Mouse (Mus musculus): ENCODE results near the gene Sh3gl3. TPM values are rescaled to one million over a fixed set of nuclear protein-coding genes. Genes with fewer than 3 reads are reported as not detected.
A peak's percentile ranks its signal among the peaks of the same experiment; 100 is the strongest.

Sh3gl3 gene
- polyA plus RNA-seq, 1 experiment from 2014 or later, result 4.0 TPM

DNA sequence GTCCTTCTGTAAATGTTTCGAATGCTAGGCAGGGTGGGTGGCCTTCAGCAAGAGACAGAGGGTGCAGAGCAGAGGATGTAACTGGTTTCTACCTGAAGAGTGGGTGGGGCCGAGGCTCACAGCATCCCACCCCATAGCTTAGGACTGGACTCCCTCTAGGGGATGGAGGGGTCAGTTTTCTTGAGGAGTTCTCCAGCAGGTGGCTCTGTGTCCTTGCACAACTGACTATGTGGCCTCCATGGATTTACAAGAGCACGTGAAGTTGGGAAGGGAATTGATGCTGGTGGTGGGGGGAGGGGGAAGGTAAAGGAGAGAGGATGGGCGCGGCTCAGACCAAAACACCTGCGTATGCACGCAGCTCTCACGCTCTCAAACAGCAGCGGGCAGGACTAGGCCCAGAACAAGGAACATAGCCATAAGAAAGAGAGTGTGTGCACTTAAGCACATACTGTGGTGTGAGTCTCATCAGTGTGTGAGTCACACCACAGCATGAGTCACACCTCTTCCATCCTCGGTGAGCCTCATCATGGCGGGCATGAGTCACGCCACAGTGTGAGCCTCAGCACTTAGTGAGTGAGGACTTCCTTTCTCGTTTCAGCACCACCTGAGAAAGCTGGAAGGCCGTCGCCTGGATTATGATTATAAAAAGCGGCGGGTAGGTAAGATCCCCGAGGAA lies 102.0 kb downstream of the Sh3gl3 start:
- Histone ChIP-seq H3K9ac (ENCODE audit: low read length) (no peak overlapping the region), H3K4me2 (replicated peaks; ENCODE audit: low read depth) (no peak overlapping the region), H3K36me3 (ENCODE audit: control insufficient read depth, insufficient read depth, low read length) (no peaks in the 10 kb centered on the region), H3K4me3 (ENCODE audit: low read depth, low read length) (no peak overlapping the region), H3K4me1 (replicated peaks; ENCODE audit: control insufficient read depth, insufficient read depth) (no peaks in the 10 kb centered on the region), H3K27ac (replicated peaks) (no peak overlapping the region), H3K27me3 (ENCODE audit: control insufficient read depth, insufficient read depth, low read length) (no peaks in the 10 kb centered on the region), H3K9me3 (ENCODE audit: control insufficient read depth, low read length) (no peaks in the 10 kb centered on the region)
- DNase-seq (ENCODE audit: low spot score) (peak; percentile 38), ATAC-seq (ENCODE audit: low FRiP score, low TSS enrichment) (peak; percentile 87)
- 60% methylated on average over 18 of the region's 18 CpGs for WGBS
- TF ChIP-seq CTCF (IDR thresholded peaks at IDR 0.05; ENCODE audit: low read depth) (peak; percentile 67), EP300 (optimal IDR thresholded peaks at IDR 0.05) (no peak)

GRCm38 (mm10) chr7:82282011-82282410 lies 108.4 kb downstream of the Sh3gl3 start:
- no peak for TF ChIP-seq CTCF (IDR thresholded peaks at IDR 0.05; ENCODE audit: low read depth)
- TF ChIP-seq EP300 (optimal IDR thresholded peaks at IDR 0.05), result no peak
- H3K9me3 ChIP-seq (ENCODE audit: control insufficient read depth, low read length), result no peaks in the 10 kb centered on the region
- ATAC-seq (ENCODE audit: low FRiP score, low TSS enrichment) (no peak), DNase-seq (ENCODE audit: low spot score) (no peak)
- WGBS, result 65% methylated on average over 8 of the region's 8 CpGs
- no peaks in the 10 kb centered on the region for H3K36me3 ChIP-seq (ENCODE audit: control insufficient read depth, insufficient read depth, low read length)
- no peak overlapping the region for H3K27ac ChIP-seq (replicated peaks)
- H3K27me3 ChIP-seq (ENCODE audit: control insufficient read depth, insufficient read depth, low read length), result no peaks in the 10 kb centered on the region
- no peak overlapping the region for H3K9ac ChIP-seq (ENCODE audit: low read length)
- no peak overlapping the region for H3K4me2 ChIP-seq (replicated peaks; ENCODE audit: low read depth)
- no peaks in the 10 kb centered on the region for H3K4me1 ChIP-seq (replicated peaks; ENCODE audit: control insufficient read depth, insufficient read depth)
- no peak overlapping the region for H3K4me3 ChIP-seq (ENCODE audit: low read depth, low read length)

DNA sequence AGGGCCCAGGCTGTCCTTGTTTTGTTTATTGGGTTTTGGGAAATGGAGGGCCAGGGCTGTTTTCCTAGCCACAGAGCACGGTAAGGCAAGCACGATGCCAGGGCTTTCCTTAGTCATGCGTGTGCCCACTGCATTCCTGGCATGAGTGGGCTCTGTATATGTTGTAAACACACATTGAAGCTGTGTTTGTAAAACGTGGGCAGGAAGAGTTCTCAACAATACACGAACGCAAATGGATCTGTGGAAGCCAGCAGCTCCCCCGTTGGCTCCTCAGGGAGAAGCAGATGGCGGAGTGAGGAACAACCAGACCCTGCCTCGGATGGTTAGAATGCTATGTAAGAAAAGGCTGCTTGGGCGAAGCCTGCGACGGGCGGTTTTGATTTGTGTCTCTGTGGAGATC lies 108.8 kb downstream of the Sh3gl3 start:
- no peaks in the 10 kb centered on the region for H3K4me1 ChIP-seq (replicated peaks; ENCODE audit: control insufficient read depth, insufficient read depth)
- no peak overlapping the region for H3K4me3 ChIP-seq (ENCODE audit: low read depth, low read length)
- 74% methylated on average over 13 of the region's 13 CpGs for WGBS
- ATAC-seq (ENCODE audit: low FRiP score, low TSS enrichment), result no peak
- H3K4me2 ChIP-seq (replicated peaks; ENCODE audit: low read depth), result no peak overlapping the region
- no peak for TF ChIP-seq CTCF (IDR thresholded peaks at IDR 0.05; ENCODE audit: low read depth)
- no peak for TF ChIP-seq EP300 (optimal IDR thresholded peaks at IDR 0.05)
- H3K9ac ChIP-seq (ENCODE audit: low read length), result no peak overlapping the region
- H3K36me3 ChIP-seq (ENCODE audit: control insufficient read depth, insufficient read depth, low read length), result no peaks in the 10 kb centered on the region
- 0 out of 2 replicates have a peak, but pooled peaks cover 2% of the 10 kb centered on the region for H3K9me3 ChIP-seq (ENCODE audit: control insufficient read depth, low read length)
- H3K27ac ChIP-seq (replicated peaks), result no peak overlapping the region
- H3K27me3 ChIP-seq (ENCODE audit: control insufficient read depth, insufficient read depth, low read length), result no peaks in the 10 kb centered on the region
- no peak for DNase-seq (ENCODE audit: low spot score)

GRCm38 (mm10) chr7:82287242-82287641 lies 113.6 kb downstream of the Sh3gl3 start:
- TF ChIP-seq CTCF (IDR thresholded peaks at IDR 0.05; ENCODE audit: low read depth) (peak; percentile 54), EP300 (optimal IDR thresholded peaks at IDR 0.05) (no peak)
- H3K4me3 ChIP-seq (ENCODE audit: low read depth, low read length), result no peak overlapping the region
- no peak overlapping the region for H3K27ac ChIP-seq (replicated peaks)
- WGBS, result 87% methylated on average over 2 of the region's 2 CpGs
- H3K36me3 ChIP-seq (ENCODE audit: control insufficient read depth, insufficient read depth, low read length), result no peaks in the 10 kb centered on the region
- no peaks in the 10 kb centered on the region for H3K27me3 ChIP-seq (ENCODE audit: control insufficient read depth, insufficient read depth, low read length)
- 0 out of 2 replicates have a peak, but pooled peaks cover 4% of the 10 kb centered on the region for H3K9me3 ChIP-seq (ENCODE audit: control insufficient read depth, low read length)
- ATAC-seq (ENCODE audit: low FRiP score, low TSS enrichment) (no peak), DNase-seq (ENCODE audit: low spot score) (no peak)
- no peak overlapping the region for H3K4me2 ChIP-seq (replicated peaks; ENCODE audit: low read depth)
- H3K9ac ChIP-seq (ENCODE audit: low read length), result no peak overlapping the region
- H3K4me1 ChIP-seq (replicated peaks; ENCODE audit: control insufficient read depth, insufficient read depth), result no peaks in the 10 kb centered on the region

- no peaks in the 10 kb centered on the region for H3K36me3 ChIP-seq (ENCODE audit: control insufficient read depth, insufficient read depth, low read length)
- WGBS, result 55% methylated on average over 7 of the region's 7 CpGs
- no peaks in the 10 kb centered on the region for H3K9me3 ChIP-seq (ENCODE audit: control insufficient read depth, low read length)
- TF ChIP-seq CTCF (IDR thresholded peaks at IDR 0.05; ENCODE audit: low read depth) (no peak), EP300 (optimal IDR thresholded peaks at IDR 0.05) (no peak)
- DNase-seq (ENCODE audit: low spot score) (no peak), ATAC-seq (ENCODE audit: low FRiP score, low TSS enrichment) (no peak)
- no peaks in the 10 kb centered on the region; the same call in 1 of the 2 replicates for H3K4me1 ChIP-seq (replicated peaks; ENCODE audit: control insufficient read depth, insufficient read depth)
- no peak overlapping the region for H3K4me2 ChIP-seq (replicated peaks; ENCODE audit: low read depth)
- no peak overlapping the region for H3K27ac ChIP-seq (replicated peaks)
- H3K27me3 ChIP-seq (ENCODE audit: control insufficient read depth, insufficient read depth, low read length), result no peaks in the 10 kb centered on the region
- H3K9ac ChIP-seq (ENCODE audit: low read length), result no peak overlapping the region
- no peak overlapping the region for H3K4me3 ChIP-seq (ENCODE audit: low read depth, low read length)
Observed at GRCm38 (mm10) chr7:82293441-82293840, 119.8 kb downstream of the Sh3gl3 start.

- 58% methylated on average over 10 of the region's 10 CpGs for WGBS
- no peaks in the 10 kb centered on the region for H3K9me3 ChIP-seq (ENCODE audit: control insufficient read depth, low read length)
- no peak for ATAC-seq (ENCODE audit: low FRiP score, low TSS enrichment)
- no peak overlapping the region for H3K27ac ChIP-seq (replicated peaks)
- H3K4me1 ChIP-seq (replicated peaks; ENCODE audit: control insufficient read depth, insufficient read depth), result no peaks in the 10 kb centered on the region; the same call in 1 of the 2 replicates
- H3K4me2 ChIP-seq (replicated peaks; ENCODE audit: low read depth), result peak overlapping the region; percentile 34
- TF ChIP-seq EP300 (optimal IDR thresholded peaks at IDR 0.05) (no peak), CTCF (IDR thresholded peaks at IDR 0.05; ENCODE audit: low read depth) (no peak)
- no peaks in the 10 kb centered on the region for H3K27me3 ChIP-seq (ENCODE audit: control insufficient read depth, insufficient read depth, low read length)
- no peak overlapping the region for H3K9ac ChIP-seq (ENCODE audit: low read length)
- DNase-seq (ENCODE audit: low spot score), result no peak
- no peaks in the 10 kb centered on the region for H3K36me3 ChIP-seq (ENCODE audit: control insufficient read depth, insufficient read depth, low read length)
- no peak overlapping the region for H3K4me3 ChIP-seq (ENCODE audit: low read depth, low read length)
Observed at GRCm38 (mm10) chr7:82294083-82294482, 120.4 kb downstream of the Sh3gl3 start.
